Mouse (Mus musculus): ENCODE data around the gene Rtn2.
A peak's percentile ranks its signal among the peaks of the same experiment; 100 is the strongest.

Rtn2 gene

GRCm38 (mm10) chr7:19282385-19282784 lies at the start of gene Rtn2:
Rtn2 (plus strand) TSS chr7:19282624.
- peak; percentile 77 to 81 for DNase-seq

GRCm38 (mm10) chr7:19234652-19235051 lies 47.8 kb upstream of the Rtn2 start:
- DNase-seq, result no peak

- DNase-seq, result no peak
Observed at GRCm38 (mm10) chr7:19235092-19235671, 47.2 kb upstream of the Rtn2 start.

GRCm38 (mm10) chr7:19236411-19236810 lies 46.0 kb upstream of the Rtn2 start:
- no peak for DNase-seq

- no peak for DNase-seq
Observed at GRCm38 (mm10) chr7:19238344-19238743, 44.1 kb upstream of the Rtn2 start.

GRCm38 (mm10) chr7:19239423-19239822 lies 43.0 kb upstream of the Rtn2 start:
- DNase-seq, result peak; percentile 93 to 94

- no peak for DNase-seq
Observed at GRCm38 (mm10) chr7:19239986-19240385, 42.4 kb upstream of the Rtn2 start.

- no peak for DNase-seq
Observed at GRCm38 (mm10) chr7:19240905-19241463, 41.4 kb upstream of the Rtn2 start.

GRCm38 (mm10) chr7:19242005-19242404 lies 40.4 kb upstream of the Rtn2 start:
- DNase-seq, result no peak

GRCm38 (mm10) chr7:19243858-19244257 lies 38.6 kb upstream of the Rtn2 start:
- no peak for DNase-seq

- DNase-seq, result no peak
Observed at GRCm38 (mm10) chr7:19245083-19245482, 37.3 kb upstream of the Rtn2 start.

GRCm38 (mm10) chr7:19246855-19247254 lies 35.6 kb upstream of the Rtn2 start:
- DNase-seq, result no peak

- DNase-seq, result peak in 1 of 2 experiments; percentile 16
Observed at GRCm38 (mm10) chr7:19247511-19247910, 34.9 kb upstream of the Rtn2 start.

GRCm38 (mm10) chr7:19252078-19252477 lies 30.3 kb upstream of the Rtn2 start:
- no peak for DNase-seq

- DNase-seq, result no peak
Observed at GRCm38 (mm10) chr7:19253437-19253836, 29.0 kb upstream of the Rtn2 start.

GRCm38 (mm10) chr7:19255395-19255794 lies 27.0 kb upstream of the Rtn2 start:
- DNase-seq, result no peak

GRCm38 (mm10) chr7:19256567-19256966 lies 25.9 kb upstream of the Rtn2 start:
- no peak for DNase-seq

GRCm38 (mm10) chr7:19257390-19258022 lies 24.9 kb upstream of the Rtn2 start:
- no peak for DNase-seq

GRCm38 (mm10) chr7:19258336-19258735 lies 24.1 kb upstream of the Rtn2 start:
- DNase-seq, result no peak

GRCm38 (mm10) chr7:19265147-19265546 lies 17.3 kb upstream of the Rtn2 start:
- DNase-seq, result no peak

- DNase-seq, result peak; percentile 83 to 85
Observed at GRCm38 (mm10) chr7:19265928-19266822, 16.2 kb upstream of the Rtn2 start.

- DNase-seq, result no peak
Observed at GRCm38 (mm10) chr7:19267051-19267450, 15.4 kb upstream of the Rtn2 start.

- DNase-seq, result peak; percentile 34 to 38
Observed at GRCm38 (mm10) chr7:19268993-19269681, 13.3 kb upstream of the Rtn2 start.

All from B cell, adult 2 months (primary cell).